Mouse (Mus musculus): ENCODE results near the gene Clasp1.

DNA sequence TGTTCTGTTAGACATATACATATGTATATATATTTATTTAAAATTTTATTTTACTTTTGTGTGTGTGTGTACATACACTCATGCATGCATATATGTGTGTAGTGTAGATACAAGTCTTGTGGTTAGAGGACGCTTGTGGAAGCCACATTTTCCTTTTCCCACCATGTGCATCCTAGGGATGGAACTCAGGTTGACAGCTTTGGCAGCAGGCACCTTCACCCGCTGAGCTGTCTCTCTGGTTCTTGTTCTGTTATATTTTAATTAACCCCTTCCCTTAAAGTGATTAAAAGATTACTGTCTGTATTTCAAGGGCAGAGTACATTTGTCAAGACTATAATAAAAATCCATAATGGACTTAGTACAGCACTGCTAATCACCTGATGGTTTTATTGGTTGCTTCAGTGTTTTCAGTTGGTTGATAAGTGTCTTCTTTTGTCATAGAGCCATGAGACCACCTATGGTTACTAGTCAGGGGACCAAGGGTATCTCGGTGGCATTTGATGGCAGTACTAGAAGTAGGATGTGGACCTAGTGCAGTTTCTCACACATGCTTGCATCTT is 62.1 kb downstream of the Clasp1 start:
- TF ChIP-seq CTCF (conservative IDR thresholded peaks at IDR 0.05; ENCODE audit: insufficient read depth, insufficient read length, low read depth, low read length) (no peak), POLR2A (IDR thresholded peaks at IDR 0.05; ENCODE audit: low read depth, low read length) (no peak)
